Comparison of ENCODE assay signal across 8 mouse cellular contexts in genomic region chr6:106822329-106822728, GRCm38 (mm10). TPM values are rescaled to one million over a fixed set of nuclear protein-coding genes. Genes with fewer than 3 reads are reported as not detected.
DNase-seq lines count a peak whose midpoint lies in the region; ATAC-seq and TF ChIP-seq lines count a peak whose summit lies in the region.

No protein-coding gene starts in this region.

- no peaks in the 10 kb centered on the region for H3K79me3 ChIP-seq in C2C12 (ENCODE audit: low read depth)

- no peak overlapping the region for H3K4me3 ChIP-seq in heart, postnatal 0 days (ENCODE audit: low read depth, low read length)
- H3K4me3 ChIP-seq in heart, embryonic 10.5 days: no peak overlapping the region
- H3K4me3 ChIP-seq in C2C12 (ENCODE audit: insufficient read depth, poor library complexity, severe bottlenecking): no peak overlapping the region

- peak; percentile 15; the same call in 1 of the 2 replicates for TF ChIP-seq CTCF in heart, postnatal 0 days (IDR thresholded peaks at IDR 0.05; ENCODE audit: low read depth)
- TF ChIP-seq CTCF in C2C12 (IDR thresholded peaks at IDR 0.05; ENCODE audit: control insufficient read depth, insufficient read depth, insufficient read length): peak; percentile 17

- no peaks in the 10 kb centered on the region for H3K27me3 ChIP-seq in heart, postnatal 0 days (ENCODE audit: control insufficient read depth, insufficient read depth, low read length)
- no peaks in the 10 kb centered on the region for H3K27me3 ChIP-seq in heart, embryonic 10.5 days (ENCODE audit: insufficient read depth, poor library complexity, severe bottlenecking)
- no peaks in the 10 kb centered on the region for H3K27me3 ChIP-seq in C2C12 (ENCODE audit: control insufficient read depth, insufficient read depth, insufficient read length)

- no peak overlapping the region for H3K4me2 ChIP-seq in heart, postnatal 0 days (ENCODE audit: low read depth, low read length)

- H3K79me2 ChIP-seq in C2C12 (ENCODE audit: control insufficient read depth, insufficient read depth): no peaks in the 10 kb centered on the region

- ATAC-seq in heart, postnatal 0 days (ENCODE audit: insufficient read depth, low read depth): no peak
- no peak for ATAC-seq in erythroid progenitor cell, adult 5-6 weeks (replicated peaks; ENCODE audit: low FRiP score, poor library complexity, severe bottlenecking)

- H3K27ac ChIP-seq in heart, postnatal 0 days (ENCODE audit: low read depth): no peak overlapping the region
- no peak overlapping the region for H3K27ac ChIP-seq in heart, embryonic 10.5 days

- WGBS in heart, postnatal 0 days: 34% methylated on average over 1 of the region's 1 CpGs
- 51% methylated on average over 1 of the region's 1 CpGs for WGBS in heart, embryonic 10.5 days

- no peaks in the 10 kb centered on the region for H3K36me3 ChIP-seq in heart, postnatal 0 days (replicated peaks; ENCODE audit: control insufficient read depth, insufficient read depth, low read length)
- no peaks in the 10 kb centered on the region for H3K36me3 ChIP-seq in heart, embryonic 10.5 days
- H3K36me3 ChIP-seq in C2C12 (ENCODE audit: control insufficient read depth, insufficient read depth): no peaks in the 10 kb centered on the region

- H3ac ChIP-seq in C2C12 (ENCODE audit: control insufficient read depth, insufficient read length, low read depth): no peak overlapping the region

- no peaks in the 10 kb centered on the region for H3K9me3 ChIP-seq in heart, postnatal 0 days (replicated peaks; ENCODE audit: control insufficient read depth, low read length)
- no peaks in the 10 kb centered on the region for H3K9me3 ChIP-seq in heart, embryonic 10.5 days

- TF ChIP-seq EP300 in heart, postnatal 0 days (IDR thresholded peaks at IDR 0.05; ENCODE audit: low read depth): no peak

- no peaks in the 10 kb centered on the region for H3K4me1 ChIP-seq in heart, postnatal 0 days (ENCODE audit: control insufficient read depth, insufficient read depth)
- no peaks in the 10 kb centered on the region for H3K4me1 ChIP-seq in heart, embryonic 10.5 days

- H3K9ac ChIP-seq in heart, postnatal 0 days (replicated peaks; ENCODE audit: low read depth, low read length): no peak overlapping the region

- no peak for DNase-seq in heart, postnatal 0 days (ENCODE audit: low spot score)
- DNase-seq in heart, embryonic 10.5 days (ENCODE audit: low spot score): no peak
- peak; percentile 82 for DNase-seq in cerebellum, adult 9-10 months
- peak; percentile 20 to 63 for DNase-seq in kidney, postnatal 36 days
- peak; percentile 63 for DNase-seq in right cerebral cortex, postnatal 14 days
- DNase-seq in spleen, adult 18-20 months: no peak

TF ChIP-seq in C2C12, 6 proteins besides CTCF, POLR2A, EP300 and RAD21:
- no peak for TF ChIP-seq MYOD1 (IDR thresholded peaks at IDR 0.05; ENCODE audit: control insufficient read depth, insufficient read length, low read depth)
- TF ChIP-seq FOSL1 (IDR thresholded peaks at IDR 0.05; ENCODE audit: insufficient read depth, low read length, poor library complexity, severe bottlenecking): no peak
- no peak for TF ChIP-seq USF1 (IDR thresholded peaks at IDR 0.05; ENCODE audit: low read depth)
- TF ChIP-seq MYOG (IDR thresholded peaks at IDR 0.05; ENCODE audit: control insufficient read depth, extremely low read depth, insufficient read length): no peak

RNA-seq across cellular contexts. Expression of gene Crbn, which starts 22.5 kb away (rescaled TPM):
- 22.5 and 33.6 TPM in 2 replicates for total RNA-seq in heart, postnatal 0 days (2014; rRNA removed; ENCODE audit: low replicate concordance)
- polyA plus RNA-seq in heart, postnatal 0 days (2015; fragmentation: Nextera tagmentation; extraction: Ambion mirVana): 30.3 and 33.2 TPM in 2 replicates
- 30.2 and 36.1 TPM in 2 replicates for polyA plus RNA-seq in heart, embryonic 10.5 days (2016; fragmentation: Nextera tagmentation; extraction: Ambion mirVana)
- polyA plus RNA-seq in C2C12 (2012; fragmentation: generic; extraction: Trizol): 7.9 TPM
- 12.6 and 16.3 TPM in 2 replicates for total RNA-seq in erythroid progenitor cell, adult 5-6 weeks (2015; ENCODE audit: low replicate concordance)
- total RNA-seq in erythroid progenitor cell, adult 5-6 weeks (2017; ENCODE audit: low replicate concordance): 23.9 and 35.3 TPM in 2 replicates

RNA-seq across cellular contexts. Expression of gene Trnt1, which starts 53.4 kb away (rescaled TPM):
- total RNA-seq in heart, postnatal 0 days (2014; rRNA removed; ENCODE audit: low replicate concordance): 9.1 and 15.3 TPM in 2 replicates
- polyA plus RNA-seq in heart, postnatal 0 days (2015; fragmentation: Nextera tagmentation; extraction: Ambion mirVana): 35.0 and 40.6 TPM in 2 replicates
- 55.7 and 64.8 TPM in 2 replicates for polyA plus RNA-seq in heart, embryonic 10.5 days (2016; fragmentation: Nextera tagmentation; extraction: Ambion mirVana)
- polyA plus RNA-seq in C2C12 (2012; fragmentation: generic; extraction: Trizol): 12.9 TPM
- total RNA-seq in erythroid progenitor cell, adult 5-6 weeks (2015; ENCODE audit: low replicate concordance): 13.7 and 18.4 TPM in 2 replicates
- 34.0 and 39.9 TPM in 2 replicates for total RNA-seq in erythroid progenitor cell, adult 5-6 weeks (2017; ENCODE audit: low replicate concordance)

Comparison
In these comparisons a context has a peak if more than half of its experiments do, and no peak if none do; other contexts are left out.
1. DNase-seq: peak in cerebellum, adult 9-10 months (single experiment), kidney, postnatal 36 days (2 of 2) and right cerebral cortex, postnatal 14 days (single experiment); none in heart, postnatal 0 days (single experiment), heart, embryonic 10.5 days (single experiment) and spleen, adult 18-20 months (0 of 2).